Mouse (Mus musculus) gastrocnemius, postnatal 14 days (tissue): Measurements from ENCODE around the gene Scd3. TPM values are rescaled to one million over a fixed set of nuclear protein-coding genes. Genes with fewer than 3 reads are reported as not detected.

Experiments used
- DNase-seq: peaks from one replicate; pipeline ENCODE4 v3.0.0; 2021; ENCODE audit warnings: mixed read lengths
- intact Hi-C: fragments of 180-260 bp; cut with DNase I; formaldehyde crosslinking; loops from one replicate; pipeline ENCODE4 v1.15.1; 2025; ENCODE audit warnings: low total_unique reads
- long read RNA-seq, 2 experiments: library from polyadenylated mRNA; stranded (forward); transcript quantifications; one replicate each; pipeline ENCODE4 v2.0.0; 2021
- total RNA-seq, 2 experiments: library from RNA; stranded (reverse); gene quantifications; 2 replicates each; pipeline ENCODE4 v1.2.3; 2021

Scd3 gene
- not detected for total RNA-seq
- long read RNA-seq, experiment 1: 0 reads
- long read RNA-seq, experiment 2: 0 reads

DNA sequence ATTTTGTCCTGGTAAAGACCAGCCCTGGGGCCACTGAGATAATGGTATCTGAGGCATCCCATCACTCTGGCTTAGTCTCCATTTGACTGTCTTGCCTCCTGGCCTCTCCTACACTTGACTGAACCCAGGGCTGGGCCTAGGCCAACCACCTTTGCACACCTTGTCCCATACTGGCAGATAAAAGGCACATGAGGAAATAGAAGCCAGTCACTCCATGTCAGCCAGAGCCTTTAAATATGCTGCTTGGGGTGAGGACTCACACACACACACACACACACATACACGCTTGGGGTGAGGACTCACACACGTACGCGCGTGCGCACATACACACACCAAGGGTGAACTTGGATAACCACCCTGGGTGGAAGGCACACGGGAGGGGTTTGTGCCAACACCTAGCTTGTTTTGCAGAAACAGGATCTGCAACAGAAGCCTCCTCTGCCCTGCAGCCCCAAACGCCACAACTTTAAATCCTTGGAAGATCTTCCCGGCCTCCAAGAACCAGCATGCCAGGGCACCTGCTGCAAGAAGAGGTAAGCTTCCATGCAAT, at the start of gene Scd3:
Scd3 (plus strand) TSS at position 255 of the 550 bp plus-strand sequence.
- DNase-seq: no peak
- intact Hi-C loops: no loop called here

DNA sequence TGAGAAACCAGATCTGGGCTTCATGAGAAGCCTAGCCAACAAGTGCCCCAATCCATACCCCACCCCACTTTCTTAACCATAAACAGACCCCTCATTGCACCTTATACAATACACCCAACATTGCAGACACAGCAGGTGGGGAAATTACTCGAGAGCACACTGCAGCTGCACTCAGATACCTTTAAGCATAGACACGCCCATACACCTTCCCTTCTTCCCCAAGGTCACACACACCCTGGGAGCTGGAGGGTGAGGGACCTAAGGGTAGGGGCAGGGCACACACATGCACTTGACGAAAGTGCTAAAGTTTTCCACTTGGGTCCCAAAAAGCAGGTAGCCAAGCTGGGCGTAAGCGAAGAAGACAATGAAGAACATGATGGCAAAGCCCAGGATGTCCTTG, 49.3 kb upstream of the Scd3 start:
- DNase-seq: no peak
- intact Hi-C loops: no loop called here

DNA sequence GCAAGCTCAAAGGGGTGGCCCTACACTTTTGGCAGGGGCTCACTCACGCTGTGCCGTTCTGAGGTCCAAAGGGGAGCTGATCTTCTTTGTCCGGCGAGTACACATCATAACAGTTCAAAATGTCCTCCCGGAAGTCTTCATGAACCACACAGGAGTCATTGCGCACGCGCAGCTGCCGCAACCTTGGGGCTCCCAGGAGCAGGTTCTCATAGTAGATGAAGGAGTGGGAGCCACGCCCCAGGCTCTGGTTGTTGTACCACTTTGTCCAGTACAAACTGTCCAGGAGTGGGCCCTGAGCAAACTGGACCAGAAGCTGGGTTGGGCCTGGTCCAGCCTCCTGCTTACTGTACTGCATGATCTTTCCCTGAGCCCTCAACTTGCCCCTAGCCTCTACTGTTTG, 46.1 kb upstream of the Scd3 start:
- intact Hi-C loops: no loop called here
- DNase-seq: no peak

DNA sequence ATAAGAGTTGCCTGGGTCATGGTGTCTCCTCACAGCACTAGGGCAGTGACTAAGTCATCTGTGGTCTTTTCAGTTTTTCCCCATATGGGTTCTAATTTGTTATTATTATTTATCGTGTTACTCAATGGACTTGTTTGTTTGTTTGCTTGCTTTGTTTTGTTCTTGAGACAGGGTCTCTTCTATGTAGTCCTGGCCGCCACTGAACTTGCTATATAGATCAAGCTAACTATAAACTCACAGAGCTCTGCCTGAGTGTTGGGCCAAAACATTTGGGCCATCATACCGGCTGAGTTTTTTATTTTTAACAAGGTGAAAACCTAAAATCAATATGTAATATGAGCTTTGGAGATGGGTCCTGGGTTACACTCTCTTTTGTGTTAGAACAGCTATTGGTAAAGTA, 43.7 kb upstream of the Scd3 start:
- intact Hi-C loops: no loop called here
- no peak for DNase-seq

DNA sequence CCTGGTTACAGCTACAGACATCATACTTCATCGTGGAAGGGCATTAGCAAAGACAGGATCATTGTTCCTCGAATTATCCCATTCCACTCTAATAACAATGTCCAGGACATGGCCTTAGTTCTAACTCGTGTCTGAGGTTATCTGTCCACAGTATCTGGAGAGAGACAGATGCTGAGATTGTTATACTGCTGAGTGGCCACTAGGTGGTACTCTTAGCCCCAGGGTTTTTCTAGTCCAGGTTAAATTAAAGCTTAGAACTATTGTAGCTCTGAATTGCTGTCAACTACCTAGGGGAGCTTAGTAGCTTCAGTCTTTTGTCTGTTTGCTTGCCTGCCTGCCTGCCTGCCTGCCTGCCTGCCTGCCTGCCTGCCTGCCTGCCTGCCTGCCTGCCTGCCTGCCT, 41.6 kb upstream of the Scd3 start:
- intact Hi-C loops: no loop called here
- no peak for DNase-seq

DNA sequence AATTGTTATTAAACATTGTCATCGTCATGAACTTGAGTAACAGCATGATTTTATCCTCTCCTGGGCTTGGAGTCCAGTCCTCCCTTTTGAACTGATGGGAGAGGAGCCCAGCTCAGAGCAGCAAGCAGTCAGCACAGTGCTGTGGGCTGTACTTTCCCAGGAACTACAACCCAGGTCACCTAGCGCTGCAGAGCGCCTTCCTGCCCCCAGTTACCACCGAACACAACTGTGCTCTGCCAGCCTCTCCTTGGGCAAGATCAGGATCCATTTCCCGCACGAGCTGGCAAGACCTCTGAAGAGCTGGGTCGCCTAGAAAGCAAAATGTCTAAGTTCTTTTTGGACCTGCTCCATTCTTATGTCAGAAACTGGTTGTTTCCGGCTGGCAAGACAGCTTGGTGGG, 28.2 kb upstream of the Scd3 start:
- intact Hi-C loops: no loop called here
- DNase-seq: no peak

DNA sequence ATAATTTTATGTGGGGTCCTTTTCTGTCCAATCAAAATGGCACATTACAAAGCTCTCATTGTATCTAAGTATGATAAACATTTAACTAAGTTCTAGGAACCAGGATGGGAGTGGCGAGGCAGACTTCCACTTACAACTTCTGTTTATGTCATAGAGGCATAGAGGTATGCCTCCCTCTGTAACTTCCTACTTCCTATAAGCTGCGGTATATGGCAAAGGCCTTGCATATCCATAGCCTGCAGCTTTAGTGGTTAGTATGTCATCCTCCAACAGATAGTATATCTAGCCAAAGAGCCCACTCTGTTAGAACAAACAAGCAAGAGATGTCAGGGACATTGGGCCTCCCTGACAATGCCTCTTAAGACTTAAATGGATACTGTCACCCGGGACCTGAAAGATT, 26.3 kb upstream of the Scd3 start:
- no peak for DNase-seq
- intact Hi-C loops: no loop called here

DNA sequence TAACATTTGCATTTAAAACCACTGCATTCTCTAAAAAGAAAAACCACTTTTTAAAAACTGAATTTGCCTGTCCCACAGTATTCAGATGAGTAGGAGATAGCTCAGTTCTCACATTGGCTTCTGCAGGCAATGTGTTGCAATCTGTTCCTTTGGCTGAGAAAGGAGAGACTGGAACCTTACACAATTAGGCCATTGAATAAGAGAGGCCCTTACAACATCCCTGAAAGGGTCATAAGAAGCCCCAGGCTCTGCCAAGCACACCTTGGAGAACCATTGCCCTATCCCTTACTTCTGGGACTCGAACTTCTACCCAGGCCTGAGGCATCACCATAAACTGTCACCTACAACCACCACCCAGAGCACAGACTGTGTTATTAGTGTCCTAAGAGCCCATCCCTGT, 22.6 kb upstream of the Scd3 start:
- intact Hi-C loops: no loop called here
- no peak for DNase-seq

DNA sequence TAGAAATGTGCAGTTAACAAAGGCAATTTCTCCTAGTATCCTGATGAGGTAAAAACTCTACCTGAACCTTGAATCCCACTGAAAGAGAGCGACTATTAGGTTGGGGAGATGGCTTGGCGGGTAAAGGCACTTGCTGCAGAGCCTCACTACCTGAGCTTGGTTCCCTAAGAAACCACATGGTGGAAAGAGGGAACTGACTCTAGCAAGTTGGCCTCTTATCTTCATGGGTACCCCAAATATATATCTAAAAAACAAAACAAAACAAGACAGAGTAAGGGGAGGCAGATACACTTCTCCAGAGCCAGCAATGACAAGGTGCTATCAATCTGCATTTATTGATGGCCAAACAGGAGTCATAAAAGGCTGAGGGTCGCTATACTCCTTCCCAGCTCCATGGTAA, 19.1 kb upstream of the Scd3 start:
- DNase-seq: no peak
- intact Hi-C loops: no loop called here

DNA sequence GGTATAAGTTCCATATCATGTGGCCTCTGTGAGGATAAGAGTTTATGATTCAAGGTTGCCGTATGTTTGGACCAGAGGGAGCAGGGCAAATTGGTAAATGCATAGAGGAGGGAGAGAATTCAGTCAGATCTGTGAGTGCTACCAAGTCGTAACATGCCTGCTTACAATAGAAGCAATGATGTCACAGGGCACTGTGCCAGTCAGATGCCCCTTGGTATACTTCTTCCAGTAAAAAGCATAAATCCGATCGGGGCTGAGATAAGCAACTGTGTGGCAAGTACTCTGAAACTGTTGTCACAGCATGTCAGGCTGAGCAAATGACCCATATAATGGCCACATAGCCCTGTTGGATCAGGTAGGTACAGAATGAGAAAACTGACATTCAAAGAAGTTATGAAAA, 14.0 kb upstream of the Scd3 start:
- no peak for DNase-seq
- intact Hi-C loops: no loop called here

DNA sequence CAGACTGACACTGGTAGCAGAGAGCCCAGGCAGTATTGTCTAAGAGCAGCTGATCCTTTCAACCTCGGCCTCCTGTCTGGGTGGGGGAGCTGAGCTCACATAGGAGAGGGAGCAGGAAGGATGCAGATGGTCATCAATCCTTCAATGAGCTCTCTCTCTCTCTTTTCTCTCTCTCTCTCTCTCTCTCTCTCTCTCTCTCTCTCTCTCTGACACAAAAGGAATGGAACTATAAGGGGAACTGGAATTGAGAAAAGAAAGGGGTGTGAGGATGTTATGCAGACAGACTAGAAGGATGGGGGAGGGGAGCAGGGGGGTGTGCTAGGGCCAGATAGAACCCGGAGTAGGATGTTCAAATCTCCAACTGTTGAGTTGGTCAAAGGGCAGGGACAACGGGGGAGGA, 10.7 kb upstream of the Scd3 start, which contains the start of gene Pkd2l1:
Pkd2l1 (minus strand) TSS at position 101 of the 400 bp plus-strand sequence.
- intact Hi-C loops: no loop called here
- DNase-seq: no peak

DNA sequence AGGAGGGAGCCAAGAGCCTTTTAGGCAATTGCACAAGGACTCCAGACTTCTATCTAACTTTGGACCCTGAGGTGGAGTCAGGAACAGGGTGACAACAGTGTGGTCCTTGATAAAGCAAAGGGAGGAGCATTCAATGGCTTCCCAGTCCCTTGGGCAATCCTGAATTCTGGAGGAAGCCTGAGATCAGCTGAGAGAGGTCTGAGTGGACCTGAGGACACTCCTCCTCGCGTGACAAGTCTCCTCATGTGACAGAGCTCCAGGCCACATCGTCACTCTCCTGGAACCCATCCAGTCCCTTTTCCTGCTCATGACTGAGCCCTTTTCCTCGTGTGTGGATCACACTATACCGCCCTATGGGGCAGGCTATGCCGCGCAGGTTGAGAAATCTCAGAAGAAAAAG, 9.2 kb upstream of the Scd3 start:
- intact Hi-C loops: no loop called here
- DNase-seq: no peak

DNA sequence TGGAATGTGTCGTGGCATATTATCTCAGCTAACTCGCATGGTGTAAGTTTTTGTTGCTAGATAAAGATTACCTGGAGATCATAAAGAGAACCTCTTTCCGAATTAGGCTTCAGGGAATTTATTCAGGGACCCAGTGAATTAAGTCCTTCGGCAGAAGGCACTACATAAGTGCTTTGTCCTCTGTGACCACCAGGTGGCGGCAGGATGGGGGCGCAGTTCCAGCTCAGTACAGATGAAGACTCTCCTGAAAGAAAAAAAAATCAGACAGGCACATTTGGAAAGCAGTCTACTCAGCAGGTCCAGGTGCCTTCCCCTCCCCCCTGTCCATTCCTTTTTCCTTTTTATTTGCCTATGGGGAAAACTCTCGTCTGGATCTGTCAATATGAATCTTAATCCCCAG, 7.9 kb upstream of the Scd3 start:
- peak; percentile 70 for DNase-seq
- intact Hi-C loops: no loop called here

DNA sequence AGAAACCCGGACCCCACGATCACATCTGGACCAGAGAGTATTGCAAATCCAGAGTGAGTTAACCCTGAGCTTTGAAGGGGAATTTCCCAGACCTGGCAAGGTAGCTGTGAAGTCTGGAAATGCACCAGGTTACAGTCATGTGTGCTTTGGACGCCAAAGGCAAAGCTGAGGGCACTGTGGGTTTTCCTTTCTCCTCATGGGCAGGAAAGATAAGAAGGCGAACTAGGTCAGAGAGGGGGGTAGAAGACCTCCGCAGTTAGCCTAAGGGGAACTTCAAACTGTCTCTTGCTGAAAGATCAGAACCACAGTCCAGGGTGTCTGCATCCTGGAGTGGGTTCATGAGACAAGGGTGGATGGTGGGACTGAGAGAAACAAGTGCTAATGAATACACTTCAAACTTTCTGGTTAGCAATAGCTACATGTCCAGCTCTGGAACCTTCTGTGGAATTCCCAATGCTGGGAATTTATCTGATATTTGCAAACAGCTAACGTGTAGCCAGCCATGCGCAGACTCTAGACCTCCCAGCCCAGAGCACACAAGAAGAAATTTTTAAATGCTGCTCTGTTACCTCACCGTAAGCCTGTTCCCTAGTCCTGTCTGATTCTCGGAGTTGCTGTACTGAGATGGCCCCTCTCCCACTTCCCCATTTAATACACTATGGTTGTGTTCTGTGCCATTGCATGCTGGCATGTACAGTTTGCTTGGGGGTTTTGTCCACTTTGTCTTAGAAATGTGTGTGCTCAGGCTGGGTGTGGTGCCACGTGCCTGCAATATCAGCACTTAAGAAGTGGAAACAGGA, 5.8 kb upstream of the Scd3 start:
- DNase-seq: no peak
- intact Hi-C loops: no loop called here

DNA sequence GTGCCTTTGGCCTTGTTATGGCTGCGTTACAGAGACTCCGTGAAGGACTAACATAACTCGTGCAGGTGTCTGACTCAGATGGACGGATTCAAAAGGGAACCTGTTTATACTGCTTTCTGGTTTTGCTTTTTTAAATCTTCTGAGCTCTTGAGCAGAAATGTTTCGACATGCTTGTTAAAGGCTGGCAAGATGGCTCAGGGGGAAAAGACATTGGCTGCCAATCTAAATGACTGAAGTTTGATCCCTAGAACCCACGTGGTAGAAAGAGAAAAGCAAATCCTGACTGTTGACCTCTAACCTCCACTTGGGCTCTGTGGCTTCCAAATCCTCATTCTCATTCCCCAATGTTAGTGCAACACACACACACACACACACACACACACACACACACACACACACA, 4.6 kb upstream of the Scd3 start:
- intact Hi-C loops: no loop called here
- no peak for DNase-seq

DNA sequence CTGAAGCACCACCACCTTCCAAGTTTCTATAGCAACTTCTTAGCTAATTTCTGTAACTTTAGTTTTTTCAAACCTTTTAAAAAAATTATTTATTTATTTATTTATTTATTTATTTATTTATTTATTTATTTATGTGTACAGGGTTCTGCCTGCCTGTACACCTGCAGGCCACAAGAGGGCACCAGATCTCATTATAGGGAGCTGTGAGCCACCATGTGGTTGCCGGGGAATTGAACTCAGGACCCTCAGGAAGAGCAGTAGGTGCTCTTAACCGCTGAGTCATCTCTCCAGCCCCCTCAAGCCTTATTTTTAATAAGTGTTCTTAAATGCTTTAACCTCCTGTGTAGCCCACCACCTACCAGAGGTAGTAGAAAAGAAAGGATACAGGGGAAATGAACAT, 4.1 kb upstream of the Scd3 start:
- DNase-seq: no peak
- intact Hi-C loops: no loop called here

DNA sequence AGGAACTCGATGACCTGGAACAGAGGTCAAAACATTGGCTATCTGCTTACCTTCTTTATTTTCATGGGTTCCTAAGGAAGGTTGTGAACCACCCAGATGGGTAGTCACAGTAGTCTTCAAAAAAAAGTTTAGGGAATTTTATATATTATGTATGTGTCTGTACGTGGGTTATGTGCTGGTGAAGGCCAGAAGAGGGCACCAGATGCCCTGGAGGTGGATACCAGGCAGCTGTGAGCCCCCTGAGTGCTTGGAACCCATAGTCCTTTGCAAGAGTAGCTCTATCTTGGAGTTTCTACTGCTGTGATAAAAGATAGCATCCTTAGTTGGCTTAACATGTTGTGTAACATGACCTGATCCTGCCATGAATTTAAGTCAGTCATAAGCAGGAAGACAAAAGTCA, 4.0 kb downstream of the Scd3 start:
- DNase-seq: no peak

DNA sequence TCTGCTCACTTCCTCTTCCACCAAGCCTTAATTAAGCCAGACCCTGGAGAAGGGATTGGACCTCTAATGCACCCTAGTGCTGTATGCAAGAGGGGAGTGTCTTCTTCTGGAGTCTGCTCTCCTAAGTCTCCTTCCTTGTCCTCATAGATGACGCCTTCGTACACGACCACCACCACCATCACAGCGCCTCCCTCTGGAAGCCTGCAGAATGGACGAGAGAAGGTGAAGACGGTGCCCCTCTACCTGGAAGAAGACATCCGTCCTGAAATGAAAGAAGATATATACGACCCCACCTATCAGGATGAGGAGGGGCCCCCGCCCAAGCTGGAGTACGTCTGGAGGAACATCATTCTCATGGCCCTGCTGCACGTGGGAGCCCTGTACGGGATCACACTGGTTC, 12.2 kb downstream of the Scd3 start:
- no peak for DNase-seq
- intact Hi-C loops: no loop called here

More for the DNA sequence above, 4.0 kb downstream of the Scd3 start:
- intact Hi-C loops: no loop called here

DNA sequence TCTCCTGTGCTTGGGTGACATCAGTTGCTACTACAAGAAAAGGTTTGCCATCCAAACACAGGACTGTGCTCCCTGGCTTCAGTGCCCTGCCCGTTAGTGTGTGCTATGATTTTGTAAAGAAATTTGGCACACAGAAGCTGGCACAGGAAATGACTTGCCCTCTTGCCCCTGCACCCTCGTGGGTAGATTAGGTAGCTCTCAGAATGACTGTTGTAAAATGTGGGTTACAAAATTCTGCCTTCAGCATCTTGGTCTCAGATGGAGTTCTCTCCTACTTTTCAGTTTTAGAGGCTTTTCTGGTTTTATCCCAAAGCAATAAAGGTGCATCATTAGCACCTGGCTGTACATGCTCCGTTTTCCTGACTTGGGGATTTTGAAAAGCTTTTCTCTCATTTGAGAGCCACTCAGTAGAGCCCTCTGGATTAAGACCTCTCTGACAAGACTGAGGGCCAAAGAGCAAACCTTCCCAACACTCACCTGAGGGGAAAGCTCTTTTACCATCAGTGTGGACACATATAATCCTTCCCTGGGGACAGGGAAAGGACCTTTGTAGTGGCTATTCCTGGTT, 15.0 kb downstream of the Scd3 start:
- intact Hi-C loops: no loop called here
- no peak for DNase-seq

DNA sequence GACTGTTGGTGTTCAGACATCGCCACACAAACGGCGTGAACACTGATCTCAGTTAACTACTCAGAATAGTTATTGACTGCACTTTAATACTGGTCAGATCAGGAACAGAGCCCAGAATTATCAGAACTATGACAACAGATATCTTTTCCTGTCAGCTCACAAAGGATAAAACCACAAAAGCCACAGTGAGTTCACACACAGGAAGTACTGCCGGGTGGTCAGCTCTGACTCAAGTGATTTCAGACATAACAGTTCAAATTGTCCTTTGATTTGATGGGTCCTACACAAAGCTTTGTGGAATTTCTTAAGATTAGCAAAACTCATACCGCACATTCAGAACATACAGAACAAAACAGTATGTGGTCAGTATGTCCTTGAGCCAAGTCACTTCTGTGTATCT, 22.7 kb downstream of the Scd3 start:
- intact Hi-C loops: no loop called here

DNA sequence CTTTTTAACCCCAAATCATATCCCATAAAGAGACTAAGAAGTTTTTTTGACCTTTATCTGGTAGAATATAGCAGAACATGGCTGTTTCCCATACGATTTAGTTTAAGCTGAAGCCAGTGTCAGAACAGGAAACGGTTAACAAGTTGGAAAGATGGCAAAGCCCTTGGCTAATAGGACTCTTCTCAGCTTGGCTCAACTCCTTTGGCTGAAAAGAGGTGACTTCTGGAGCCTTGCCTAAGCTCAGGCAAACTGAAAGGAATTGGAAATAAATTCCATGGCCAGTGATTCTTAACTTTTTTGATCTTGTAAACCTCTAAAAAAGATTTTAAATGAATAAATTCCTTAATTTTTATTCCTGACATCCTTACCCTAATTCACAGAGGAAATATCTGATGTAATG, 26.7 kb downstream of the Scd3 start:
- DNase-seq: no peak
- intact Hi-C loops: no loop called here

More for the DNA sequence above, 22.7 kb downstream of the Scd3 start:
- DNase-seq: no peak
